Mouse (Mus musculus) spleen, adult 12 weeks (tissue): ENCODE data around the gene Rnf115.

Experiments used
- DNase-seq: peaks from one replicate; pipeline ENCODE4 v3.0.0; 2022; ENCODE audit warnings: low spot score

Rnf115 gene

GRCm38 (mm10) chr3:96777120-96777519 is 49.7 kb downstream of the Rnf115 start:
- DNase-seq: no peak

- DNase-seq: no peak
These were observed 54.8 kb downstream of the Rnf115 start for GRCm38 (mm10) chr3:96782236-96782635.

- no peak for DNase-seq
These were observed 60.3 kb downstream of the Rnf115 start for GRCm38 (mm10) chr3:96787784-96788183.

- no peak for DNase-seq
These were observed 61.0 kb downstream of the Rnf115 start for GRCm38 (mm10) chr3:96788506-96788905.

- no peak for DNase-seq
These were observed 72.8 kb downstream of the Rnf115 start for GRCm38 (mm10) chr3:96800254-96800653.

- no peak for DNase-seq
These were observed 74.8 kb downstream of the Rnf115 start for GRCm38 (mm10) chr3:96802214-96802613.

GRCm38 (mm10) chr3:96808136-96808535 is 80.7 kb downstream of the Rnf115 start:
- no peak for DNase-seq

- no peak for DNase-seq
These were observed 81.2 kb downstream of the Rnf115 start for GRCm38 (mm10) chr3:96808651-96809050.

GRCm38 (mm10) chr3:96811232-96811631 is 83.8 kb downstream of the Rnf115 start:
- no peak for DNase-seq

GRCm38 (mm10) chr3:96812395-96813091 is 85.1 kb downstream of the Rnf115 start:
- peak; percentile 64 for DNase-seq

GRCm38 (mm10) chr3:96813106-96813505 is 85.6 kb downstream of the Rnf115 start:
- DNase-seq: no peak

GRCm38 (mm10) chr3:96813591-96814244 is 86.3 kb downstream of the Rnf115 start:
- DNase-seq: no peak

GRCm38 (mm10) chr3:96814342-96814741 is 86.9 kb downstream of the Rnf115 start:
- DNase-seq: no peak

GRCm38 (mm10) chr3:96820116-96820915 is 92.9 kb downstream of the Rnf115 start:
- DNase-seq: no peak

GRCm38 (mm10) chr3:96821581-96821980 is 94.1 kb downstream of the Rnf115 start:
- no peak for DNase-seq

GRCm38 (mm10) chr3:96823701-96824100 is 96.2 kb downstream of the Rnf115 start:
- no peak for DNase-seq

GRCm38 (mm10) chr3:96824614-96825013 is 97.2 kb downstream of the Rnf115 start:
- no peak for DNase-seq

GRCm38 (mm10) chr3:96825261-96825660 is 97.8 kb downstream of the Rnf115 start:
- no peak for DNase-seq

GRCm38 (mm10) chr3:96828308-96828864 is 100.9 kb downstream of the Rnf115 start:
- no peak for DNase-seq

- DNase-seq: no peak
These were observed 101.5 kb downstream of the Rnf115 start, which contains the start of the genes Pdzk1 and Cd160 for GRCm38 (mm10) chr3:96828984-96829383. Gene Pdzk1 (plus strand): TSS chr3:96829284. Gene Cd160 (minus strand): TSS chr3:96829351.

- DNase-seq: no peak
These were observed 102.4 kb downstream of the Rnf115 start for GRCm38 (mm10) chr3:96829856-96830255.

- DNase-seq: no peak
These were observed 105.5 kb downstream of the Rnf115 start for GRCm38 (mm10) chr3:96832930-96833329.
